Mouse (Mus musculus) embryonic facial prominence, embryonic 10.5 days (tissue): ENCODE data around the gene Eef2k. TPM values are rescaled to one million over a fixed set of nuclear protein-coding genes. Genes with fewer than 3 reads are reported as not detected.
"Not testable (repeated sequence)": the region's sequence is repeated elsewhere in the genome, so short reads cannot be mapped to it uniquely, and the experiment has no call there.

Source experiments
- DNase-seq: peaks from one replicate; pipeline ENCODE4 v3.0.0-alpha.2; 2017; ENCODE audit warnings: low spot score
- H3K27ac ChIP-seq: fragments of 300-500 bp; sonication (generic); replicated peaks from 2 replicates; pipeline ENCODE4 v1.5.1; 2016; ENCODE audit warnings: mild to moderate bottlenecking
- H3K27me3 ChIP-seq: fragments of 300-500 bp; sonication (generic); replicated peaks from 2 replicates; pipeline ENCODE4 v1.6.1; 2016; ENCODE audit warnings: low read depth, mild to moderate bottlenecking; ENCODE audit not compliant: poor library complexity, severe bottlenecking
- H3K36me3 ChIP-seq: fragments of 300-500 bp; sonication (generic); replicated peaks from 2 replicates; pipeline ENCODE4 v1.6.1; 2016; ENCODE audit warnings: mild to moderate bottlenecking, moderate library complexity
- H3K4me1 ChIP-seq: fragments of 300-500 bp; sonication (generic); 2 replicates; pipeline ENCODE4 v1.6.1; 2016
- H3K4me3 ChIP-seq: fragments of 300-500 bp; sonication (generic); 2 replicates; pipeline ENCODE4 v1.5.1; 2016; ENCODE audit warnings: mild to moderate bottlenecking, moderate library complexity
- H3K9me3 ChIP-seq: fragments of 300-500 bp; sonication (generic); 2 replicates; pipeline ENCODE4 v1.6.1; 2016; ENCODE audit warnings: mild to moderate bottlenecking
- WGBS: fragments of 180-500 bp; shearing (Covaris S2); methylation state at CpG from one replicate; pipeline ENCODE4 v1.1.7; 2016; 5-methylcytosine and 5-hydroxymethylcytosine counted together
- polyA plus RNA-seq: library from polyadenylated mRNA; unstranded; fragments of >200 nt; fragmentation: Nextera tagmentation; extraction: Ambion mirVana; gene quantifications from 2 replicates; pipeline ENCODE4 v1.2.1, GENCODE M21; 2016

Gene Eef2k
- polyA plus RNA-seq, 1 experiment from 2014 or later = 34.5 TPM

- H3K27ac ChIP-seq = no peak overlapping the region
- no peak overlapping the region for H3K4me3 ChIP-seq
- H3K27me3 ChIP-seq = no peaks in the 10 kb centered on the region
- 94% methylated on average over 7 of the region's 7 CpGs for WGBS
- H3K36me3 ChIP-seq = peaks cover 67% of the 10 kb centered on the region
- DNase-seq = no peak
- H3K9me3 ChIP-seq = no peaks in the 10 kb centered on the region
- peaks cover 14% of the 10 kb centered on the region for H3K4me1 ChIP-seq
Measured at GRCm38 (mm10) chr7:120897054-120897453, 54.4 kb downstream of the Eef2k start.

GRCm38 (mm10) chr7:120897711-120898335 lies 55.2 kb downstream of the Eef2k start:
- H3K27ac ChIP-seq = no peak overlapping the region
- no peaks in the 10 kb centered on the region for H3K27me3 ChIP-seq
- 91% methylated on average over 9 of the region's 9 CpGs for WGBS
- no peak overlapping the region for H3K4me3 ChIP-seq
- no peak for DNase-seq
- peaks cover 14% of the 10 kb centered on the region for H3K4me1 ChIP-seq
- peaks cover 64% of the 10 kb centered on the region for H3K36me3 ChIP-seq
- H3K9me3 ChIP-seq = no peaks in the 10 kb centered on the region

GRCm38 (mm10) chr7:120900191-120900590 lies 57.6 kb downstream of the Eef2k start:
- no peak overlapping the region for H3K27ac ChIP-seq
- H3K4me3 ChIP-seq = no peak overlapping the region
- DNase-seq = no peak
- WGBS = 68% methylated on average over 4 of the region's 4 CpGs
- H3K9me3 ChIP-seq = no peaks in the 10 kb centered on the region
- H3K4me1 ChIP-seq = peaks cover 27% of the 10 kb centered on the region
- H3K36me3 ChIP-seq = peaks cover 64% of the 10 kb centered on the region
- no peaks in the 10 kb centered on the region for H3K27me3 ChIP-seq

GRCm38 (mm10) chr7:120901701-120902100 lies 59.1 kb downstream of the Eef2k start:
- Histone ChIP-seq H3K4me3 (no peak overlapping the region), H3K36me3 (peaks cover 54% of the 10 kb centered on the region), H3K9me3 (no peaks in the 10 kb centered on the region), H3K4me1 (peaks cover 27% of the 10 kb centered on the region), H3K27me3 (no peaks in the 10 kb centered on the region), H3K27ac (no peak overlapping the region)
- DNase-seq = peak; percentile 21
- WGBS = 45% methylated on average over 8 of the region's 8 CpGs

- H3K27ac ChIP-seq = no peak overlapping the region; the same call in 1 of the 2 replicates
- peaks cover 41% of the 10 kb centered on the region for H3K36me3 ChIP-seq
- H3K4me1 ChIP-seq = peaks cover 28% of the 10 kb centered on the region
- no peaks in the 10 kb centered on the region for H3K9me3 ChIP-seq
- no peaks in the 10 kb centered on the region for H3K27me3 ChIP-seq
- 56% methylated on average over 3 of the region's 3 CpGs for WGBS
- H3K4me3 ChIP-seq = no peak overlapping the region
- DNase-seq = no peak
Measured at GRCm38 (mm10) chr7:120902931-120903330, 60.3 kb downstream of the Eef2k start.

GRCm38 (mm10) chr7:120910172-120910571 lies 67.5 kb downstream of the Eef2k start:
- DNase-seq, H3K4me3 ChIP-seq, H3K9me3 ChIP-seq, H3K27me3 ChIP-seq, H3K27ac ChIP-seq, H3K36me3 ChIP-seq, H3K4me1 ChIP-seq: not testable (repeated sequence)
- 71% methylated on average over 3 of the region's 3 CpGs for WGBS

- not testable (repeated sequence) for H3K9me3 ChIP-seq, DNase-seq, H3K27ac ChIP-seq, H3K4me1 ChIP-seq, H3K27me3 ChIP-seq, H3K4me3 ChIP-seq, H3K36me3 ChIP-seq
- 87% methylated on average over 6 of the region's 6 CpGs for WGBS
Measured at GRCm38 (mm10) chr7:120911268-120911667, 68.6 kb downstream of the Eef2k start.

- H3K4me1 ChIP-seq = peaks cover 7% of the 10 kb centered on the region
- H3K27me3 ChIP-seq = no peaks in the 10 kb centered on the region
- H3K36me3 ChIP-seq = no peaks in the 10 kb centered on the region
- no peaks in the 10 kb centered on the region for H3K9me3 ChIP-seq
- WGBS = 34% methylated on average over 1 of the region's 1 CpGs
- no peak for DNase-seq
- H3K27ac ChIP-seq = no peak overlapping the region
- no peak overlapping the region for H3K4me3 ChIP-seq
Measured at GRCm38 (mm10) chr7:120913332-120913731, 70.7 kb downstream of the Eef2k start.

GRCm38 (mm10) chr7:120916262-120916875 lies 73.7 kb downstream of the Eef2k start:
- Histone ChIP-seq H3K9me3 (no peaks in the 10 kb centered on the region), H3K36me3 (no peaks in the 10 kb centered on the region), H3K4me1 (peaks cover 19% of the 10 kb centered on the region), H3K27me3 (no peaks in the 10 kb centered on the region), H3K4me3 (peak overlapping the region; percentile 94), H3K27ac (no peak overlapping the region)
- DNase-seq = peak; percentile 27
- 23% methylated on average over 11 of the region's 11 CpGs for WGBS

GRCm38 (mm10) chr7:120917279-120917591 lies 74.6 kb downstream of the Eef2k start:
- WGBS = 7% methylated on average over 12 of the region's 12 CpGs
- H3K27ac ChIP-seq = no peak overlapping the region
- H3K4me3 ChIP-seq = peak overlapping the region; percentile 94
- peaks cover 19% of the 10 kb centered on the region for H3K4me1 ChIP-seq
- no peaks in the 10 kb centered on the region for H3K27me3 ChIP-seq
- peaks cover 8% of the 10 kb centered on the region for H3K36me3 ChIP-seq
- DNase-seq = no peak
- H3K9me3 ChIP-seq = no peaks in the 10 kb centered on the region

- DNase-seq = peak; percentile 99
- Histone ChIP-seq H3K4me1 (peaks cover 19% of the 10 kb centered on the region), H3K27ac (peak within 1 kb of the TSS; percentile 93), H3K4me3 (peak within 1 kb of the TSS; percentile 94), H3K27me3 (no peaks in the 10 kb centered on the region), H3K36me3 (peaks cover 13% of the 10 kb centered on the region), H3K9me3 (no peaks in the 10 kb centered on the region)
- under 1% methylated on average over 102 of the region's 102 CpGs for WGBS
Measured at GRCm38 (mm10) chr7:120917592-120918461, 75.2 kb downstream of the Eef2k start, which contains the start of gene Polr3e. TSS of gene Polr3e (plus strand) at chr7:120917744.

- H3K4me1 ChIP-seq = peaks cover 19% of the 10 kb centered on the region
- H3K4me3 ChIP-seq = peak overlapping the region; percentile 94
- 9% methylated on average over 10 of the region's 10 CpGs for WGBS
- H3K9me3 ChIP-seq = no peaks in the 10 kb centered on the region
- DNase-seq = peak; percentile 65
- no peaks in the 10 kb centered on the region for H3K27me3 ChIP-seq
- H3K27ac ChIP-seq = peak overlapping the region; percentile 93
- peaks cover 21% of the 10 kb centered on the region for H3K36me3 ChIP-seq
Measured at GRCm38 (mm10) chr7:120918526-120918962, 75.9 kb downstream of the Eef2k start.
